Mouse (Mus musculus): ENCODE data around the gene Mfsd11. TPM values are rescaled to one million over a fixed set of nuclear protein-coding genes. Genes with fewer than 3 reads are reported as not detected.

Gene Mfsd11
- polyA plus RNA-seq, 1 experiment = 26.4 TPM

DNA sequence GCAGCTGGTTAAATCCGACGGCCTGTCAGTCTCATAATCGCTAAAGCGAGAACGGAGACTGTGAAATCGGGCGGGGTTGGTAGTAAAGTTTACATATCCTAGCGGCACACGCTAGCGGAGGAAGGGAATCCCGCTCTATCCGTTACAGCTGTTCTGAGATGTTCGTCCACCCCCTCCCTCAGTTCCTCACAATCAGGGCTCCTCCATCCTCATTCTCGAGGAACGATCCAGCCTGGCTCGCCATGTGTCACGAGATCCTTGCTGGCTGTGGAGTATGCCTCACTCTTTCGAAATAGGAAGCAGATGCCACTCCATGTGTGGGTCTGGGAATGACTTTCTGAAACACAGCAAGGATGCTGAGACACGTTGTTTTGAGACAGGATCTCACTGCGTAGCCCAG lies 21.7 kb downstream of the Mfsd11 start:
- Histone ChIP-seq H3K4me3 (replicated peaks; ENCODE audit: control insufficient read depth, low read depth, low read length) (no peak overlapping the region), H3K27ac (ENCODE audit: control insufficient read depth, insufficient read depth, low read depth, low read length, poor library complexity) (no peak overlapping the region), H3K4me1 (ENCODE audit: control insufficient read depth, insufficient read depth, low read length) (no peaks in the 10 kb centered on the region)
- no peak for TF ChIP-seq POLR2A (IDR thresholded peaks at IDR 0.05; ENCODE audit: borderline replicate concordance, control insufficient read depth, low read depth, low read length)
- no peak for TF ChIP-seq CTCF (IDR thresholded peaks at IDR 0.05; ENCODE audit: control insufficient read depth, insufficient read depth, low read length)
- 89% methylated on average over 20 of the region's 20 CpGs for whole genome bisulfite sequencing

- Histone ChIP-seq H3K4me1 (ENCODE audit: control insufficient read depth, insufficient read depth, low read length) (no peaks in the 10 kb centered on the region), H3K4me3 (replicated peaks; ENCODE audit: control insufficient read depth, low read depth, low read length) (no peak overlapping the region), H3K27ac (ENCODE audit: control insufficient read depth, insufficient read depth, low read depth, low read length, poor library complexity) (no peak overlapping the region)
- WGBS = 92% methylated on average over 8 of the region's 8 CpGs
- no peak for TF ChIP-seq POLR2A (IDR thresholded peaks at IDR 0.05; ENCODE audit: borderline replicate concordance, control insufficient read depth, low read depth, low read length)
- TF ChIP-seq CTCF (IDR thresholded peaks at IDR 0.05; ENCODE audit: control insufficient read depth, insufficient read depth, low read length) = no peak
Observed at GRCm38 (mm10) chr11:116878454-116878853, 26.2 kb downstream of the Mfsd11 start.

GRCm38 (mm10) chr11:116880839-116881238 lies 28.6 kb downstream of the Mfsd11 start:
- 74% methylated on average over 7 of the region's 7 CpGs for whole genome bisulfite sequencing
- no peak overlapping the region; the same call in 1 of the 2 replicates for H3K27ac ChIP-seq (ENCODE audit: control insufficient read depth, insufficient read depth, low read depth, low read length, poor library complexity)
- no peak for TF ChIP-seq POLR2A (IDR thresholded peaks at IDR 0.05; ENCODE audit: borderline replicate concordance, control insufficient read depth, low read depth, low read length)
- TF ChIP-seq CTCF (IDR thresholded peaks at IDR 0.05; ENCODE audit: control insufficient read depth, insufficient read depth, low read length) = no peak
- H3K4me3 ChIP-seq (replicated peaks; ENCODE audit: control insufficient read depth, low read depth, low read length) = no peak overlapping the region
- H3K4me1 ChIP-seq (ENCODE audit: control insufficient read depth, insufficient read depth, low read length) = no peaks in the 10 kb centered on the region

GRCm38 (mm10) chr11:116881440-116881839 lies 29.2 kb downstream of the Mfsd11 start:
- H3K4me3 ChIP-seq (replicated peaks; ENCODE audit: control insufficient read depth, low read depth, low read length) = no peak overlapping the region
- no peak overlapping the region for H3K27ac ChIP-seq (ENCODE audit: control insufficient read depth, insufficient read depth, low read depth, low read length, poor library complexity)
- H3K4me1 ChIP-seq (ENCODE audit: control insufficient read depth, insufficient read depth, low read length) = no peaks in the 10 kb centered on the region; the same call in 1 of the 2 replicates
- WGBS = 86% methylated on average over 5 of the region's 5 CpGs
- TF ChIP-seq POLR2A (IDR thresholded peaks at IDR 0.05; ENCODE audit: borderline replicate concordance, control insufficient read depth, low read depth, low read length) (no peak), CTCF (IDR thresholded peaks at IDR 0.05; ENCODE audit: control insufficient read depth, insufficient read depth, low read length) (no peak)

- no peak overlapping the region for H3K27ac ChIP-seq (ENCODE audit: control insufficient read depth, insufficient read depth, low read depth, low read length, poor library complexity)
- WGBS = 91% methylated on average over 10 of the region's 10 CpGs
- H3K4me1 ChIP-seq (ENCODE audit: control insufficient read depth, insufficient read depth, low read length) = no peaks in the 10 kb centered on the region; the same call in 1 of the 2 replicates
- H3K4me3 ChIP-seq (replicated peaks; ENCODE audit: control insufficient read depth, low read depth, low read length) = no peak overlapping the region
- no peak for TF ChIP-seq CTCF (IDR thresholded peaks at IDR 0.05; ENCODE audit: control insufficient read depth, insufficient read depth, low read length)
- no peak for TF ChIP-seq POLR2A (IDR thresholded peaks at IDR 0.05; ENCODE audit: borderline replicate concordance, control insufficient read depth, low read depth, low read length)
Observed at GRCm38 (mm10) chr11:116882446-116882845, 30.2 kb downstream of the Mfsd11 start.

DNA sequence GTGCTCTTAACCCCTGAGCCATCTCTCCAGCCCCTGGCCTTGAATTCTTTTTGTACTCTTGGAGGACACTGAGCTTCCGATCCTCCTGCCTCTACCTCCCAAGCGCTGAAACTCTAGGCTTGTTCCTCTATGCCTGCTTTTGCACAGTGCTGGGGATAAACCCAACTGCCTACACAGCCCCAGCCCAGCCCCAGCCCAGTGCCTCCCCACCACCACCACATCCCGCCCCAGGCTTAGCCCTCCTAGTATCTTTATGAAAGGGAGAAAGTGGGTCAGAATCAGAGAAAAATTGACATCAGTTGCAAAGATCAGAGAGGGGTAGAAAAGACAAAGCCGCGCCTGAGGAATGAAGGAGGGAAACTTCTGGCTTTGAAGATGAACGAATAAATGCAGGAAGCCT lies 31.8 kb downstream of the Mfsd11 start:
- H3K27ac ChIP-seq (ENCODE audit: control insufficient read depth, insufficient read depth, low read depth, low read length, poor library complexity) = no peak overlapping the region
- H3K4me3 ChIP-seq (replicated peaks; ENCODE audit: control insufficient read depth, low read depth, low read length) = no peak overlapping the region
- no peaks in the 10 kb centered on the region; the same call in 1 of the 2 replicates for H3K4me1 ChIP-seq (ENCODE audit: control insufficient read depth, insufficient read depth, low read length)
- TF ChIP-seq CTCF (IDR thresholded peaks at IDR 0.05; ENCODE audit: control insufficient read depth, insufficient read depth, low read length) = no peak
- no peak for TF ChIP-seq POLR2A (IDR thresholded peaks at IDR 0.05; ENCODE audit: borderline replicate concordance, control insufficient read depth, low read depth, low read length)
- WGBS = 82% methylated on average over 6 of the region's 6 CpGs

- H3K4me1 ChIP-seq (ENCODE audit: control insufficient read depth, insufficient read depth, low read length) = no peaks in the 10 kb centered on the region; the same call in 1 of the 2 replicates
- H3K27ac ChIP-seq (ENCODE audit: control insufficient read depth, insufficient read depth, low read depth, low read length, poor library complexity) = no peak overlapping the region
- peak; percentile 82 for TF ChIP-seq CTCF (IDR thresholded peaks at IDR 0.05; ENCODE audit: control insufficient read depth, insufficient read depth, low read length)
- TF ChIP-seq POLR2A (IDR thresholded peaks at IDR 0.05; ENCODE audit: borderline replicate concordance, control insufficient read depth, low read depth, low read length) = no peak
- 5% methylated on average over 28 of the region's 28 CpGs for WGBS
- H3K4me3 ChIP-seq (replicated peaks; ENCODE audit: control insufficient read depth, low read depth, low read length) = no peak overlapping the region
Observed at GRCm38 (mm10) chr11:116885275-116886151, 33.3 kb downstream of the Mfsd11 start.

GRCm38 (mm10) chr11:116887136-116887535 lies 34.9 kb downstream of the Mfsd11 start:
- no peak overlapping the region for H3K27ac ChIP-seq (ENCODE audit: control insufficient read depth, insufficient read depth, low read depth, low read length, poor library complexity)
- H3K4me3 ChIP-seq (replicated peaks; ENCODE audit: control insufficient read depth, low read depth, low read length) = no peak overlapping the region
- H3K4me1 ChIP-seq (ENCODE audit: control insufficient read depth, insufficient read depth, low read length) = no peaks in the 10 kb centered on the region; the same call in 1 of the 2 replicates
- 81% methylated on average over 5 of the region's 5 CpGs for WGBS
- TF ChIP-seq POLR2A (IDR thresholded peaks at IDR 0.05; ENCODE audit: borderline replicate concordance, control insufficient read depth, low read depth, low read length) = no peak
- TF ChIP-seq CTCF (IDR thresholded peaks at IDR 0.05; ENCODE audit: control insufficient read depth, insufficient read depth, low read length) = no peak
